Mouse (Mus musculus): ENCODE results near the gene Aire.

Gene Aire

DNA sequence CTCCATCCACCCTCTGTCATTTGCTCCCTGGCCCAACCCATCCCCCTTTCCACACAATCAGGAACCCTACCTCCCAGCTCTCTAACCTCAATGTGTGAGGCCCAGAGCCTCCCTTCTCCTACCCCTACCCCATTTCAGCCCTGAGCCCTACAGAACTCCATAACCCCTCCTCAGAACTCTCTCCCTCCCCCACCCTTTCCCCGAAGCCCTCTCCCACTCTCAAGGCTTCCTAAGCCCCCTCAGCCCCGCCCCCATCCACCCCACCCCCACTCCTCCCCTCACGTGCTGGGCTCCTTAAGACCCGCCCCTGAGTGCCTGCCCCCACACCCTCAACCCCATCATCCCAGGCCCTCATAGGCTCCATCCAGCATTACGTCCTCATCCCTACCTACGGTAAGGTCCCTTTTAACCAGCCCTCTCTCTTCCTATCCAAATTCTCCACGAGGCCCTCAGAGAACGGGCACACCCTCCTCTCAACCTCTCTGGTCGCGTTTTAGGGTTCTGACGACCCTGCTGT is 6.2 kb upstream of the Aire start:
- WGBS = 62% methylated on average over 11 of the region's 11 CpGs

DNA sequence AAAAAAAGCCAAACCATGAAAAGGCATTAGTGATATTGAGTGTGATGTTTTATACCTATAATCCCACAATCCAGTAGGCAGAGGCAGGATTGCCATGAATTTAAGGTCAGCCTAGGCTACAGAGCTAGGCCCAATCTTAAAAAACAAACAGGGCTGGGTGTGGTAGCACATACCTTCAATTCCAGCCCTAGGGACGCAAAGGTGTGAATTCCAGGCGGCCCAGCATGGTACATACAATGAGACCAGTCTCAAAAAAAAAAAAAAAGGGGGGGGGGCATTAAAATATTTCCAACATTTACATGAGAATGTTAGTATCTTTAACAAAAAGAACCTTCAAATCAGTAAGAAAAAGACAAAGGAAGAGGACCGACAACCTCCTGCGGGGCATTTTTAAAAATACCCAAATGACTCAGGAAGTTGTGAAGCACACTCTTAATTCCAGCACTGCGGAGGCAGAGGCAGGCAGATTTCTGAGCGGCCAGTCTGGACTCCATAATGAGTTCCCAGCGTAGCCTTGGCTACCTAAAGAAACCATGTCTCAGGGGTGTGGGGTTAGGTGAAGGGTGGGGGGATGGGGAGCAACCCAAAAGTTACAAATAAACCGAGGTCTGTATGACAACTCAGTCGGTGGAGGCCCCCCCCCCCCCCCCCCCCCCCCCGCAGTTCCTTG is 4.8 kb upstream of the Aire start:
- WGBS = 84% methylated on average over 9 of the region's 10 CpGs

DNA sequence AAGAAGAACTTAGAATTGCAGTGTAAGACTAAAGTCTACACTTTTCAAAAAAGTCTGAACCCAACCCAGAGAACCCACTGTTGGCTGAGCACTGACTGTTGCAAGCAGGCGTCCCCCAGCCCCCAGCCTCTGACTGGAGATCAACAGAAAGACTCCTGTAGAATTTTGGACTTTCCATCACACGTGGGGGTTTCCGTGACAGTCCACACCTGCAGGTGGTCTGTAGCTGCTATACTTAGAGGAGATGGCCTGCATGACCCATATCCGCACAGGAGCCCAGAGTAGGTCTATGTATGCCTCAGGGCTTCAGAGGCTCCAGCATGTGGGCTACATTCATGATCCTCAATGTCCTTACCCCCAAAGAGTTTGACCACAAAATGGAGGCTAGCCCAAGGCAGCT is 3.0 kb upstream of the Aire start:
- WGBS = 95% methylated on average over 4 of the region's 4 CpGs

DNA sequence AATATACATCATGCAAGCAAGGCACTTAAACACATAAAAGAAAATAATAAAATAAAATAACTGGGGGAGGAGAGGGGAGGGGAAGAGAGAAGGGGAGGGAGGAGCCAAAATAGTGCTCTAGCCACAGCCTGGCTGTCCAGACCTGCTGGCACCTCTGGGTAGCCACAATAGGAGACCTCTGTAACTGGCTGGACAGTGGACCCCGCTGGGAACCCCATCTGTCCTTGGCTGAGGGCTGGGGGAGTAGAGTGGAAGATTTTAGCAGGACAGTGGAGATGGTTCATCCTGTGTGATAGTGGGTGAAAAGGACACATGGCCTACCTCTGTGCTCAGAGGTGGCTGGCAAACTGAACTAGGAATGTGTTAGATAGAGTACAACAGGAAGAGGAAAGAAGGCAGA is 1.1 kb upstream of the Aire start:
- WGBS = 84% methylated on average over 1 of the region's 1 CpGs

DNA sequence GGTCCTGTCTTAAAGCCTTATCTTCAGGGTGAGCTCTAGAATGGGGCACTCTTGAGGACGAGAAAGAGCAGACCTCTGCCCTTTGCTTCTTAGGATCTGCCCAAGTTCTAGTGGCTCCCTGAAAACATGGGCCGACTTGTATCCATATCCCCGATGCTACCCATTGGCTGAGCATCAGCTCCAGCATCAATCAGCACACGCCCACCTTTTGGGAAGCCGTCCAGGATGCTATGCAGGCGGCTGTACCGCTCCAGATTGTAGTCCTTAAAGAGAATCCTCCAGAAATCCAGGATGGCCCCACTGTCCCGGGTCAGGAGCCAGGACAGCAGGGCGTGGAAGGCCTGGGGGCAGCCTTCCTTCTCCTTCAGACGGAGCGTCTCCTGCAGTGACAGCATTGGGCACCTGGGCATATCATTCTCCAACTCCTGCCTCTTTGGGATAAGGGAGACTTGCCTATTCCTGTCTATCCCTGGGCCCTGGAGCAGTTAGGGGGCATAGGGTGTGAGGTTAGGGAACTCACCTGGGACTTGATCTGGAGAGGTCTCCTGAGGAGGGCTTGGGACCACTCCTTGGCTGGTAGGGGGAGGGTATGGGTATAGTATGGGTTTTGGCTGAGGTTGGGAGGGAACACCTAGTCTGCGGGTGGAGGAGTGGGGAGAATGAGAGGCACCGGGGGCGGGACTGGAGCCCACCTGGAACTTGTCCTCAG is 559 bp downstream of the Aire start:
- WGBS = 47% methylated on average over 14 of the region's 14 CpGs

DNA sequence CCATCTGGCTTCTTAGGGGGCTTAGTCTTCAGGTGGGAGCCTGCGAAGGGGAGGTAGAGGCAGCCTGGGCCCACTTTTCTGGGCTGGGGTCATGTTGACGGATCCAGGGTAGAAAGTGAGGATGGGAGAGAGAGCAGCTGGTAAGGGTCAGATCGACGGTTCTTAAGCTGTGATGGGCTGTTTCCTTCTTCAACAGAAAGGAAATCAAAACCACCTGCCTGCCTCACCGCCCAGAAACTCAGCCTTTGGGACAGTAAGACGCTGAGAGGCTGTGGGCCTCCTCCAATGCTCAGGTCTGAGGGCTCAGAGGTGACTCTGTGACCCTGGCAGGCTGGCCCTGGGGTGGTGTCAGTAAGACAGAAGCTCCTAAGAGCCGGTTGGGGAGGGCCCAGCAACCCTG is 1.3 kb downstream of the Aire start:
- 90% methylated on average over 7 of the region's 7 CpGs for WGBS

DNA sequence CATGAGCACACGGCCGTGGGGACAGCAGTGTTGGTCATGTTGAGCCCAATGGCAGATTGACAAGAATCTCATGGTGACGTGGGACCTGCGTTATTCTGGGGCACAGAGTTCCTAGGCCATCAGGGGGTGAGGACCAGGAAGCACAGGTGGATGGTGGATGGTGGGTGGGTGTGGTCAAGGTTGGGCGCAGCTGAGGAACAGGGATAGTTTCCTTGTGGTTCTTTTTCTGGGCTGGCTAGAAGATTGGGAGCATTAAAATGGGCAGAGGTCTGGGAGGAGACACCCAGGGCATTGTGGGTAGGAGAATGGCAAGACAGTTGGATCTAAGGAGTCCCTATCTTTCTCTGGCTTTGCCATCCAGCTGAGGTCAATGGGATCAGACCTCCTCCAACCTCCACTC is 1.8 kb downstream of the Aire start, which contains the start of gene Dnmt3l:
Gene Dnmt3l (plus strand): TSS at position 301 of the 400 bp plus-strand sequence.
- 95% methylated on average over 5 of the region's 5 CpGs for WGBS

DNA sequence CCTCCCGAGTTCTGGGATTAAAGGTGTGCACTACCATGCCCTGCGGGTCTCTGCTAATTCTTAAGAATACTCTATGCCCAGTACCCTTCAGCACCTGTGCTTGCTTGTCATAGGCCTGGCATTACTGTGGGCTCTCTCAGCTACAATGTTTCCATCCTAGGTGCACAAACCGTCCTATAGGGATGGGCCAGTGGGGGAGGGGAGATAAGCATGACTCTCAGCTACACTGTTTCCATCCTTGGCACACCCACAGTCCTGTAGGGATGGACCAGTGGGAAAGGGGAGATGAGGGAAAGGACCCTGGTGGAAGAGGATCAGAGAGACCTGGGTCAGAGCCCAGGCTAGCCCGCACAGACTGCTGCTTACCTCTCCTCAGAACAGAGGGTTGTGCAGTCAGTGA is 6.3 kb downstream of the Aire start:
- WGBS = 89% methylated on average over 4 of the region's 4 CpGs

DNA sequence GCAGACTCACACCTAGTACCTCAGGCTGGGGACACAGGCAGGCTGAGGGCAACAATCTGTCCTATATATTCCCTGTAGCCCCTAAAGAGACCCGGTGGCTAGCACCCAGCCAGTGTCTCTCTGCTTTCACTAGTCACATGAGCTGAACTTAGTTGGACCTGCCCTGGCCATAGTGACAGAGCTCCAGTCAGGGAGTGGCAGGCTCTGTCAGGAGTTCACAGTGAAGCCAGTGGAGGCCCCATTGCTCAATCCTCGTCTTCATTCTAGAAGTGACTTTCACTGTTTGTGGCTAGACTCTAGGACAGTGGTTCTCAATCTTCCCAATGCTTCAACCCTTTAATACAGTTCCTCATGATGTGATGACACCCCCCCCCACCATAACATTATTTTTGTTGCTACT is 11.4 kb downstream of the Aire start:
- 83% methylated on average over 2 of the region's 2 CpGs for WGBS

DNA sequence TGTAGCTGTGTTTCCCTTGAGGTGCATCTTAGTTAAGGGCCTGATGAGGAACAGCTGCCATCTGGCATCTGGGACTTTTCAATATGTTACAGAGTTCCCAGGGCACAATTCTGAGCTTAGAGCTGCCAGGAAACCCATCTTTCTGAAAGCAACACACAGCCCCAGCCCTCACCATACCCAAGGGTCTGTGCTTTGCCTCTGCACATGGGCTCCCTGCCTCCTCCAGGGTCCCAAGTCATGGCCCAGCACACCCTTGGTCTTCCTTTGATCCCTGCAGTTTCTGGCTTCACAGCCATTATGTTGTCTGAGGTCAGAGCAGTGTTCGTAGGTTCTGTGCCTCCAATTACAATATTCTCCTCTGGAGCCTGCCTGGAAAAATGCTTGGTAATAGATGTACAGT is 14.3 kb downstream of the Aire start:
- WGBS = 98% methylated on average over 1 of the region's 1 CpGs

DNA sequence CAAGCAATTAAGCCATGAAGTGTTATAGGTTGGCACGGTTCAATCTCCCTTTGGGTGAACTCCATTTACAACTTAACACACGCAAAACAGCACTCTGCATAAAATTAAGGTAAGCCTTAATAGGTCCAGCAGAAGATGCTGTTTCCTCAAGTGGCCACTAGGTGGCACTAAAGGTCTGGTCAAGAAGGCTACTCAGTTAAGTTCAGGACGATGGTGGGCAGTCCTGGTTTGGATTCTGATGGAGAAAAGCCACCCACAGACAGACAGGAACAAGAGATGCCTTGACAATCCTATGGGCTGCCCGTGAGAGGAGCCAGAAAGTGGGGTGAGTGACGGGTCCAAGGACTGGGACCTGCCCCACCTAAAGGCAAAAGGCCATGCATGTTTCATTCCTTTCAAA is 15.3 kb downstream of the Aire start:
- 2% methylated on average over 5 of the region's 5 CpGs for WGBS

DNA sequence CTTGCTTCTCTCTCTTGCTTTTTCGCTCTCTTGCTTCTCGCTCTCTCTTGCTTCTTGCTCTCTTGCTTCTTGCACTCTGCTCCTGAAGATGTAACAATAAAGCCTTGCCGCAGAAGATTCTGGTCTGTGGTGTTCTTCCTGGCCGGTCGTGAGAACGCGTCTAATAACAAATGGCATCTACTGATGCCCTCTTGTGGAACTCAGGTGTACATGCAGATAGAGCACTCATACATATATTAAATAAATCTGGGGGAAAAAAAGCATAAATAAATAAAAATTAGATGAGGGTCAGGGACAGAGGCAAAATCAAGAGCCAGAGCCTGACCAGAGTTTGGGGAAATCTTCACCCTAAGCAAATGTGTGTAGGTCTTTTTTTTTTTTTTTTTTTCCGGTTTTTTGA is 18.0 kb downstream of the Aire start:
- 45% methylated on average over 6 of the region's 8 CpGs for WGBS

DNA sequence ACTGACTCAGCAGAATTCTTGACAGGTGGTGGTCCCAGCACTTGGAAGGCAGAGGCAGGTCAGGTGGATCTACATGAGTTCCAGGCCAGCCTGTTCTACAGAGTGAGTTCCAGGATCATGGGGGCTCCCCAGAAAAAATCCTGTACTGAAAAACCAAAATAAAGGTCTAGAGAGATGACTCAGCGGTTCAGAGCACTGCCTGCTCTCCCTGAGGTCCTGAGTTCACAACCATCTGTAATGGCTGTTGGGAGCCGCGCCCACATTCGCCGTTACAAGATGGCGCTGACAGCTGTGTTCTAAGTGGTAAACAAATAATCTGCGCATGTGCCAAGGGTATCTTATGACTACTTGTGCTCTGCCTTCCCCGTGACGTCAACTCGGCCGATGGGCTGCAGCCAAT is 23.4 kb downstream of the Aire start:
- WGBS = 98% methylated on average over 6 of the region's 11 CpGs

DNA sequence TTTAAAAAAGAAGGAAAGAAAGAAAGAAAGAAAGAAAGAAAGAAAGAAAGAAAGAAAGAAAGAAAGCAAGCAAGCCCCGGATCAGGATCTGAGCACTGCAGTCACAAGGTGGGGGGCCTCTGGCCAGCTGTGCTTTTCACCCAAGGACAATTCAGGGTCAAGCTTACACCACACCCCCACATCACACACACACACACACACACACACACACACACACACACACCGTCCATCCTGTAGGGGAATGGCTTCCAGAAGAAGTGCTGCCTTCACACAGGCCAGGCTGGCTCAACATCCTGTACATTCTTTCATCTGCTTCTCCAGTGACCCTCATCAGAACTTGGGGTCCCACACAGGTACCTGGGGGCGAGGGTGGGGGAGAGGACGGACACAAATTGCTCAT is 24.1 kb downstream of the Aire start:
- 74% methylated on average over 4 of the region's 4 CpGs for WGBS

DNA sequence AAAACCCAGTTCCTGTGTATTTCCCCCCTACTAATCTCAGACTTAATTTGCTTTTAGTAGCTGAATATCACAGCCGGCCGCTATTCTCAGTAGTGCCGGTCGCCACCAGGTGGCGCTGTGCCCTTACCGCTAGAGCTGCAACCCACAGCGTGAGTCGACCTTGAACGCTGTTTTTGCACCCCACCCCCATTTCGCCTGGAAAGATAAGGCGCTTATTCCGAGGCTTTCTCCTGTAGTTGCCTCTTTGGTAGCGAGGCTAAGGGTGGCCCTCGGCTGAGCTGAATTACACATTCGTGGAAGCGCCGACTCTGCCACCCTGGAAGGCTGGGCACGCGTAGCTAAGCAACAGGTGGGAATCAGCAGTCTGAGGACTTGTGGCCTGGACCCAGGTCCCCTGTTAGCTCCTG is 24.6 kb downstream of the Aire start:
- 16% methylated on average over 19 of the region's 19 CpGs for WGBS

DNA sequence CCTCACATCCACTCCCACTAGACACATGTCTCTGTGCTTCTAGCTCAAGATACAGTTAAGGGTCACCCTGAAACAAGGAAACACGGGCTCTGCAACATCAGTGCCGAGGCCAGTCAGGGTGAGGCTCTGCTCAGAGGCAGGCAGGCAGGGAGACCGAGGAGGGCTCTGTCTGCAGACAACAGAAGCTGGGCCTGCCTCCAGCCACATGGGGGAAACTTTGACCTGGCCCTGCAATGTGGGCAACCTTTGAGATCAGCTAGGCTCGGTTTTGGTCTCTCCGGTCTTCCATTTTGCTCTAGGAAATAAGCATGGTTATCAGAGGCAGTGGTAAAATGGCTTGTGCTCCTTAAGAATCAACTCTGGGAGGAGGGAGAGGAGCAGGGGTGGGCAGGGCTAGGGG is 27.0 kb downstream of the Aire start:
- 64% methylated on average over 5 of the region's 5 CpGs for WGBS

DNA sequence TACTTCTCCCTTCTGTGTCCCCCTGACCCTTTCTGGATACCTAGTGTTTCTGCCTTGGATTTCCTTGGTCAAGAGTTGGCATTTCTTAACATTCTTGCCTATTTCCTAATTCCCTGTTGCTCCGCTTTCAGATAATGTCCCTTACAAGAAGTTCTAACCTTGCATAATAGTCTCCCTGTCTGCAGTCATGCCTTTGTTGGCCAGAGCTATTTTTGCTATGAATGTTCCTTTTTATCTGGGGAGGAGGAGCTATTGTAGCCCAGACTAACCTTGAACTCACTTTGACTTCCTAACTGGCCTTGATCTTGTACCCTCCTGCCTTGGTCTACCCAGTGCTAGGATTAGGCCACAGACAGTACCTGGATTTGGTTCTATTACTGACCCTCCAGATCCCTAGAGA is 27.9 kb downstream of the Aire start:
- WGBS = 86% methylated on average over 1 of the region's 1 CpGs

DNA sequence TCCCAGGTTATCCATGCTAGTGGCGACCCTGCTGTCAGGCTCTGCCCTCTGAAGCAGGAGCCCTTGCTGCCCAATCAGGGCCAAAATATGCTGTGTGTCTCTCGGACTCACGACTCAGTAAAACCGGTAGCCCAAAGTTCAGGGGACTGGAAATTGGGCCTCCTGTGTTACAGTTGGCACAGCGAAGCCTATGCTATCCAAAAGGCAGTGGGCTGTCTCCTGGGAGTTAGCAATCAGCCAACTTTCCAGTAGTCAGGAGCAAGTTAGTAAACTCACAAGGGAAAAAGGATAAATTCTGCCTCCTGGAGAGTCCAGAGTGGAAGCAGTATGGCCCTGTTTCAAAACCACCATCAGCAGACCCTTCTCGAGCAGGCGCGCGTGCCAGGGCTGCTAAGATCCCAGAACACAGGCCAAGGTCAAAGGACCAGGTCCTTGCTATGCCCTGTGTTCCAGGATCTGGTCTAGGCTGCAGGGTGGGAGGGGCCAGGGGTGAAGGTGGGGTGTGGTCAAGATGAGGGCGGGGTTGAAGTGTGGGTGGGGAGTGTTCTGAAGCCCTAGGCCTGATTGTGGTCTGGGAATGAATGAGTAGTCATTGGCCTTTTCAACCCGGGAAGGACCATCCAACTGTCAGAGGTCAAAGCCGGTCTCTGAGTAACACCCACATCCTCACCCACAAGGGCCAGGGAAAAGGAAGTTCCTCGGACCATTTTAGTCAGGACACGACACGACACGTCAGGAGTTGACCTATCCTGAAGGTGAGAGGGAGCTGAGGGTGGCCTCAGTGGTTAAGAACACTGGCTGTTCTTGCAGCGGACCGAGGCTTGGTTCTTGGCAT is 30.5 kb downstream of the Aire start:
- 95% methylated on average over 18 of the region's 18 CpGs for WGBS

DNA sequence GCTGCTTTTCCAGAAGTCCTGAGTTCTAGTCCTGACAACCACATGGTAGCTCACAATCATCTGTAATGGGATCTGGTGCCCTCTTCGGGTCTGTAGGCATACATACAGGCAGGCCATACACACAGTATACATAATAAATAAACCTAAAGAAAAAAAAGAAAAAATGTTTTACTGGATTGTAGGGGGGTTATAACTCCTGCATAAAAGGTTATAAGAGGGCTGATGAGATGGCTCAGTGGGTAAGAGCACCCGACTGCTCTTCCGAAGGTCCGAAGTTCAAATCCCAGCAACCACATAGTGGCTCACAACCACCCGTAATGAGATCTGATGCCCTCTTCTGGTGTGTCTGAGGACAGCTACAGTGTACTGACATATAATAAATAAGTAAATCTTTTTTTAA is 32.3 kb downstream of the Aire start:
- 95% methylated on average over 5 of the region's 5 CpGs for WGBS

DNA sequence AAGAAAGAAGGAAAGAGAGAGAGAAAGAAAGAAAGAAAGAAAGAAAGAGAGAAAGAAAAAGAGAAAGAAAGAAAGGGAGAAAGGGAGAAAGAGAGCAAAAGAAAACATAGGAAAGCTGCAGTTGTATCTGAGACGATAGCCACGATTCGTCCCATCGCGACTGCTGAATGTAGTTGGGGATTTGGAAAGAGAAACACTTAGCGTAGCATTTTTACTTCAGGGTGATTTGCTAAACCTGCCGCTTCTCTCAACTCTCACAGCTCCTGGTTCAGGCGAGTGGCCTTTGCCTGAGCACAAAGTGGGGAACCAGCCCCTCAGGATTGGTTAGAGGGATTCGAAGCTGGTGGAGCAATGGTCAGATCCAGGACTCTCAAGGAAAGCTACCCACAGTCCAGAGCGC is 33.1 kb downstream of the Aire start:
- 19% methylated on average over 10 of the region's 10 CpGs for WGBS

DNA sequence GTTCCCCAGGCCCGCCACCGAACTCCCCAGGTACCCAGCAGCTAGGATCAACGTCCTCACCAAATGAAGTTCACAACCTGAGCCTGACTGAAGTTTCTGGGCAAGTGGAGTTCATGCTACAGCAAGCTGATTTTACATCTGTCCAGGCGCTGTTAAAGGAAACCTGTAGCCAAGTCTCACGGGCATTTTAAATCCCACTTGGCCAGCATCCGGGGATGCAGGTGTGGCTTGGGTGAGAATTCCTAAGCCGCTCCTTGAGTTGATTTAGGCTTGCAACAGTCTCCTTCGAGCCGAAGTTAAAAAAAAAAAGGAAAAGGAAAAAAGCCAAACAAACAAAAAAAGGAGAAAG is 33.5 kb downstream of the Aire start, which contains the start of gene Pfkl:
Gene Pfkl (minus strand): TSS at position 139 of the 349 bp plus-strand sequence.
- under 1% methylated on average over 9 of the region's 9 CpGs for WGBS

DNA sequence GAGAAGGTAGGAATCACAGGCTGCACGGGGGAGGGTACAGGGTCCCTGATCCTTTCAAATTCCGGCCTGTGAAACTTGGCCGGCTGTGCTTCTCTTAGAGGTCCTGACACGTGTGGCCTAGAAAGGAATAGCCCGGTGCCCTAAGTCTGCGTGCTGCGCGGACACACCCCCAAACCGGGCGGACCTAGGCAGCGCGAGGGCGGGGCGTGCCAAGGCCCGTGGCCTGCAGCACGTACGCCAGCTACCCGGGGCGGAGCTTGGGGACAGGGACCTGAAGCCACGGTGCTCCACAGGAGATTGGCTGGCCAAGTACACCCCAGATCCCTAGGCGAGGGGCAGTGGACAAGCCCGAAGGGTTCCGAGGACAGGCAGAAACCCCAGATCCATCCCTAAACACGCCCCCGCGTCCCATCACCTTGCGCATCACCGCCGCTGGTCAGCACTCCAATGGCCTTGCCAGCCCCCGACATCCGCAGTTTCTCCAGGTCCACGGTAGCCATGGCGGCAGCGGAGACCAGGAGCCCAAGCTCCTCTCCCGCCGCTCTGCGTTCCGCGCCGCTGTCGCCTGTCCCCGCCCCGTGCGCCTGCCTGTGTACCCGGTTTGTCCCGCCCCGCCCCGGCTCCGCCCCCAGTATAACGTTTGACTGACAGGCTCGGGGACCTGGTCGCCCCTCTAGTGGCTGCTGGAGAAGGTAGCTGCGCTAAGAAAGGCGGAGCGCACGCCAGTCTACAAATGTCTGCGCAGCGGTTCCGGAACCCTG is 34.0 kb downstream of the Aire start:
- WGBS = under 1% methylated on average over 59 of the region's 59 CpGs
